Mouse (Mus musculus): ENCODE measurements around the gene Rp2. TPM values are rescaled to one million over a fixed set of nuclear protein-coding genes. Genes with fewer than 3 reads are reported as not detected.
"Not testable (repeated sequence)": the region's sequence is repeated elsewhere in the genome, so short reads cannot be mapped to it uniquely, and the experiment has no call there.

Rp2 gene
- total RNA-seq (2021) = 1 to 10 TPM; 7.3 to 9.2 TPM
- long read RNA-seq, experiment 1, full-length matches to known transcripts = 9 of 11 reads
- long read RNA-seq, experiment 1, partial matches to known transcripts = 0 of 11 reads
- long read RNA-seq, experiment 1, other reads (novel, unspliced or antisense) = 2 of 11 reads
- long read RNA-seq, experiment 2, full-length matches to known transcripts = 13 of 13 reads
- long read RNA-seq, experiment 2, partial matches to known transcripts = 0 of 13 reads
- long read RNA-seq, experiment 2, other reads (novel, unspliced or antisense) = 0 of 13 reads

DNA sequence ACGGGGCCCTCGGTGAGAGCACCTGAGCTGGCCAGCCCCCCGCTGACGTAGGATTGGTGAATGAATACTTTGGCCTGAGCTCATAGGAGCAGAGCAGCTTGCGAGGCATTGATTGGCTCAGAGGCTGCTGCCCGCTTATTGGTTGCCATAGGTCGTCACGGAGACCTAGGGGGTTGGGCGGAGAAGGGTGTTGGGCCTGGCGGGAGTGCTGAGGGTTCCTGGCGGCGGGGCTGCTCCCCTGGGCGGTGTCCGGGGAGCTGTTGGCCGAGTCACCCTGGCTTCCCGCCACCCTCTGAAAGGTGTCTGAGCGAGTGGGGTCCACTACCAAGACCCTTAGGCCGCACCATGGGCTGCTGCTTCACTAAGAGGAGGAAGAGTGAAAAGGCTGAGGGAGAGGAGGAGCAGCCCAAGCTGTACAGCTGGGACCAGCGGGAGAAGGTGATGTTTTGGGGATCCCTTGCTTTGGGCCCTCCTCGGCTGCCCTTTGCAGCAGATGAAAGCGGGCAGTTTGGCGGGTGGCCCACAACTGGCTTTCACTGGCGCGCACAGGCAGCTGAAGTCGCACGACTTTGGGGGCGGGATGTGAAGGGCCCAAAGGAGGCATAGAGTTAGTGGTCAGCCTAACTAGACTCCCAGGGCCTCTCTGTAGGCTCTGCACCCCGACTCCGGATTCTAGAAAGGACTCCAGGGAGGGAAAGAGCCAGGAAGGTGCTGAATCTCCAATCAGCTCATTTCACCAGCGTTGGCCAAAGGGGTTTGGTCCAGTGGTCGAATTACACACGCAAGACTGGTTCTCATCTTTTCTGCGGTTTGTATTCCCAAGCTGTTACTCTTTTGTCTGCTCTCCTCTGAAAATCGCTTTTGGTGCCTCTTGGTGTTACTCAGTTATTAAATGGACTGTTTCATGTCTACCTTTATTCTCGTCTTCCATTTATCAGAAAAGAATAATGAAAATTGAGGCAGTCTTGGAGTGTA is at the start of gene Rp2:
Gene Rp2 (plus strand): TSS at position 91 of the 975 bp plus-strand sequence.
- peak; percentile 61 for DNase-seq

DNA sequence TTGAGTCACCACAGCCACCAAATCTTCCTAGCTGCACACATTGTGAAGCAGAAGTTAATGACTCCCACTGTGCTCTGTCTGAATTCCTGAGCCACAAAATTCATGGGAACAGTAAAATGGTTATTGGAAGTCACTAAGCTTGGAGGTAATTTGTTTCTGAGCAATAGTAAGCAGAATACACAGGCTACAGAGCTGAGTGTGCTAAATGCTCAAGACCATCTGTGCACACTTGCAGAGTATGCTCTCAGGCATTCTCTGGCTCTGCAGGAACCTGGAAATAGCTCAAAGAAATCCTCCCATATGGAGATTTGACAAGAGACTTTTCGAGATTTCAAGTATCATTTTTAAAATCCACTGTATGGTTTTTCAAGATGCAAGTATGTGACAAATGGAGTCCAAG is 31.5 kb upstream of the Rp2 start:
- no peak for DNase-seq

DNA sequence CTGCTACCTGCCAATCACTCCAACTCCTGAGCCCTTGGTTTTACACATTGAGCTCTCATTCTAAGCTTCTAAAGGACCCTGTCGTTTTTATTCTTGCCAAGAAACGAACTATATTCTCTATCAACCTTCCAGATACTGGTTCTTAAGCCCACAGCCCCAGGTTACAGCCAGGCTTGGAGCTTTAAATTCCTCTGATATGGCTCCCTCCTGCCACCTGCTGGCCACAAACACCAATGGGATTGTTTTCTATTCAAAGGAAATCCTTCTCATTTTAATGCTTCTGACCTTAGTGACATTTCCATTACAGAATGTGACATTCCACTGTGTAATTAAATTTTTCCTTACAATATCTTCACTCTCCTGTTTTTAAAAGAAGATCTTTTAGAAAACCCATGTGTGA is 28.6 kb upstream of the Rp2 start:
- peak; percentile 45 for DNase-seq

DNA sequence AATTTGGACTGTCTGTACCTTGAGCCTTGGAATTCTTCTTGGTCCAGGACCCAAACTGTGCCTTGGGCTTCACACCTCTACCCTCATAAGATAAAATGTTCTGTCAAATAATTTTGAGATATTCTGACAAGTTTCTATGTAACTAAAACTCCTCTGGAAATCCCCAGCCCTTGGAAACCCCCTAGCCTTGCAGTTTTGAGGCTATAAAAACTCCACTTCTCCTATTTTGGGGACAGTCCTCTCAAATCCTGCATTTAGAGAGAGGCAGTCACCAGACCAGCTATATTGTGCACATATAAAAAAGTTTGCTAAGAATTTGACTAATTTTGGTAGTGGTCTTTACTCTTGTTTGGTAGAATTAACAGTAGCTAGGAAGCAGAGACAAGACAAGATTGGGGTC is 19.3 kb upstream of the Rp2 start:
- DNase-seq = no peak

DNA sequence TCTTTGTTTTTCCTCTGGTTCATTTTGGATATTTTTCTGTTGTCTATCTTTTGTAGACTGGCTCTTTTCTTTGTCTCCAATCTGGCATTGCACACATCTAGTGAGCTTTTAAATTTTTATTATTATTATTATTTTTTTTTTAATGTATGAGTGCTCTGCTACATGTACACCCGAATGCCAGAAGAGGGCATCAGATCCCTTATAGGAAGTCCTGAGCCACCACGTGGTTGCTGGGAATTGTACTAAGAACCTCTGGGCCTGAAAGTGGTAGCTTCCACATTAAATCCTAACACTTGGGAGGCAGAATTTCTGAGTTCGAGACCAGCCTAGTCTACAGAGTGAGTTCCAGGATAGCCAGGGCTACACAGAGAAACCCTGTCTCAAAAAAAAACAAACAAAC is 17.9 kb upstream of the Rp2 start:
- no peak for DNase-seq

DNA sequence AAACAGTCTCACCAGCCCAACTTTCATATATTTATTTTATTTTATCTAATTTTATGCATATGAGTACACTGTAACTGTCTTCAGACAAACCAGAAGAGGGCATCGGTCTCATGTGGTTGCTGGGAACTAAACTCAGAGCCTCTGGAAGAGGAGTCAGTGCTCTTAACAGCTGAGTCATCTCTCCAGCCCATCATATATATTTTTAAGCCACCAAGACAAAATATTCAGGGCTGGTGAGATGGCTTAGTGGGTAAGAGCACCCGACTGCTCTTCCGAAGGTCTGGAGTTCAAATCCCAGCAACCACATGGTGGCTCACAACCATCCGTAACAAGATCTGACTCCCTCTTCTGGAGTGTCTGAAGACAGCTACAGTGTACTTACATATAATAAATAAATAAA is 14.0 kb upstream of the Rp2 start:
- not testable (repeated sequence) for DNase-seq

DNA sequence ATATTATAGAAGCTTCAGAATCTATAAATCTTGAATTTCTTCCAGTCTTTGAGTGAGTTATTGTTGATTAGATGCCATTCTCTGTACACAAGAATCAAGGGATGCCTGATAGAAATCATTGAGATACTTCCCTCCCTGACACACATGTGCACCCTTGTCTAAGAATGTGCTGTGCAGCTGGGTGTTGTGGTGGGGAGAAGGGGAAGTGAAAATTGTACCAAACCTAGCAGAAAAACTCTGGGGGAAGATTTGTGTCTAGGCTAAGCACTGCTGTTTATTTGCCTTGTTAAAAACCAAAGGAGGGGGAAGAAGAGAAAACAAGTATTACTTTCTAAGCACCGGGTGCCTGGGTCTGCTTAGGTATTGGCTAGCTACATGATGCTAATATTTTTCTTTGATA is 9.0 kb upstream of the Rp2 start:
- no peak for DNase-seq

DNA sequence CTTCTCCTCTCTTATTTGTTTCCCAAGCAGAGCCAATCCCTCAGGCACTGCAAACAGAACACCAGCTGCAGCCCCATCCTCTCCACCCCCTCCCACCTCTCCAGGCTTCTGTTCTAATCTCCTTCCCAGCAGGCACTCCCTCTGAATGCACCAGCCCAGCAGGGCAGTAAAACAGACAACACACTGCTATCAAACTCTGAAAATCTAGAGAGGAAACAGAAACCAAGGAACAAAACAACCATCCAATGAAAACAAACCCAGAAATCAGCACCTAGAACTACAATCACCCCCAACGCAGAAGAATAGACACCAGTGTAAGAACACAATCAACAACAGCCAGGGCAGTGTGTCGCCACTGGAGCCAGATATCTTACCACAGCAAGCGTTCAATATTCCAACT is 8.0 kb upstream of the Rp2 start:
- no peak for DNase-seq

DNA sequence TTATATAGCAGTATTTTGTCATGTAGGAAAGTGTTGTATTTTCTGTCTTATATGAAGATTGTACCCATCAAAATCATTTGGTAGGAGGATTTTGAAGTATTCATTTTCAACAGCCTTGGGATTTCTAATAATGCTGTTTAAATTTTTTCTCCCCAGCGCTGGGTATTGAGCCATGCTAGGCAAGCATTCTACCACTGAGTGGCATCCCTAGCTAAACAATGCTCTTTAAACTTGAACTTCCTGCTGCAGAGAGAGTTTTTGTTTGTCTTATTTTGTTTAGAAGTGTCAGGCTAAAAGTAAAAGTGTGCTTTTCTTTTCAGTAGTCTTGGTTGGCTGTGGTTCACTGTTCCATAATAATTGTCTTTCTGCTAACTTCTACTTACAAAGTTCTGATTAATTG is 1.8 kb downstream of the Rp2 start:
- DNase-seq = no peak

DNA sequence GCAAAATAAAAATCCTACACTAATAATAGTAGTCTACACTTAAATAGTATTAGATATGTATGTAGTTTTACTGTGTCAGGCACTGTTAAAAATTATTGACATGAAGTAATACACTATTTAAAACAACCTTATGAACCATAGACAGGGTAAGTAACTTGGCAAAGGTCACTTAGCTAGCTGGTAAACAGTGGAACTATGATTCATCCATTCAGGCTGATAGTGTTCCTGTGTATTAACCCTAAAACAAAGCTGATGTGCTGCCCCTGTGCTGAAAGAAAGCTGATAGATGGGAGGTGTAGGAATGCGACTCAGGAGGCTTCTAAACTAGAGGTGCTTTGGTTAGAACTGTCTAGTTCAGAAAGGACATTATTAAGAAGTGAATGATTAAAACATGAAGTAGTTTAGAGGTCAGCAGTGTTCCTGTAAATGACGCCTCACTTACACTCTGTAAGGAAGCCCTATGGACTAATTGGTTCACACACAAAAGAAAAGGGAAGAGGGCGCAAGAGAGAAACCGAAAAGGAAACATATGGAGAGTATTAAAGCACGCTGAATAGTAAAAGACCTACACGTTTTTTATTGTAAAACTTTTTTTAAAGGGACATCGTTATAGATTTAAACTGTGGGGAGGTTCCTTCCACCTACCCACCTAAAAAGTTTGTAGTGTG is 15.2 kb downstream of the Rp2 start:
- no peak for DNase-seq

DNA sequence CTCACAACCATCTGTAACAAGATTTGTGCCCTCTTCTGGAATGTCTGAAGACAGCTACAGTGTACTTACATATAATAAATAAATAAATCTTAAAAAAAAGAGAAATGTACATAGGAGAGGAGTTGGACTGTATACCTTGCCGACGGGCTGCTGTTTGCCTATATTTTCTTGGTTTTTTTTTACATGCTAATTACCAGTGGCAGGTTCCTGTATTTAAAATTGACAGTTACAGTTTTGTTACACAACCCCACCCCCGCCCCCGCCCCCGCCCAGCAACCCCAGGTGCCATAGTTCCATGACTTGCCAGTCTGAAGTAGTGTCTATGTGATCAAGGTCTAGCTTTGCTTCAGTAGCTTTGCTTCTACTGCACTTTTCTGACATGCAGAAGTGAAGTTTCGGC is 18.0 kb downstream of the Rp2 start:
- no peak for DNase-seq

DNA sequence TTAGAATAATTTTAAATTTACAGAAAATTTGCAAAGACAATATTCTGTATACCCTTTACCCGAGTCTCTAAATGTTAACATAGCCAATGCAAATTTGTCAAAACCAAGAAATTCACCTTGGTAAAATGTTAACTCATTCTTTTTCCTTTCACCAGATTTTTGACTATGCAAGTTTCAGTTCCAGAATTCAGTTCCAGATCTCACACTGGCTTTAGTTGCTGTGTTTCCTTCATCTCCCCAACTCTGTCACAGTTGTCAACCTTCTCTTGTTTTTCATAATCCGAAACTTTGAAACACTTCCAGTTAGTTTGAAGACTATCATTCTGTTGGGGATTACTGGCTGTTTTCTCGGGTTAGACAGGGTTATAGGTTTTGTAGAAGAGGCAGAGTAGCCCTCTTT is 22.7 kb downstream of the Rp2 start:
- no peak for DNase-seq

DNA sequence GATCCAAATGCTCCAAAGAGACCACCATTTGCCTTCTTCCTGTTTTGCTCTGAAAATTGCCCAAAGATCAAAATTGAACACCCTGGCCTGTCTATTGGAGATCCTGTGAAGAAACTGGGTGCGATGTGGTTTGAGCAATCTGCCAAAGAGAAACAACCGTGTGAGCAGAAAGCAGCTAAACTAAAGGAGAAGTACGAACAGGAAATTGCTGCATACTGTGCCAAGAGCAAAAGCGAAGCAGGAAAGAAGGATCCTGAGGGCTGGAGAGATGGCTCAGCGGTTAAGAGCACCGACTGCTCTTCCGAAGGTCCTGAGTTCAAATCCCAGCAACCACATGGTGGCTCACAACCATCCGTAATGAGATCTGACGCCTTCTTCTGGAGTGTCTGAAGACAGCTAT is 27.7 kb downstream of the Rp2 start:
- DNase-seq = not testable (repeated sequence)

DNA sequence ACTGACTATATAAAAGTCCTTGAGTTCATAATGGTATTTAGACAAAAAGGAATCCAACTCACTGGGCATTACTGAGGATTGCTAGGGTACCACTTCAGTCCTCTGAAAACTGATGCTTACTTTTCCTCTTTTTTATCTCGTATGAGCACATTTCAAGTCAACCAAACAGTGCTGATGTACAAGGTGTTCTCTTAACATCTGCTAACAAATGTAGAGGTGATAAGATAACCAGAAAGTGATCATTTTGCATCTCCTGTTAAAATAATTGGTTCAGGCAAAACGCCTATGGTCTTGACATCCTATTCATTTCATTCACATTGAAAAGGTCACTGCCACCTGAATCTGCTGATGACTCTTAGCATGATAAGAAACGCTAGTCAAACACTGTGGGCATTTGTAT is 28.7 kb downstream of the Rp2 start:
- no peak for DNase-seq

DNA sequence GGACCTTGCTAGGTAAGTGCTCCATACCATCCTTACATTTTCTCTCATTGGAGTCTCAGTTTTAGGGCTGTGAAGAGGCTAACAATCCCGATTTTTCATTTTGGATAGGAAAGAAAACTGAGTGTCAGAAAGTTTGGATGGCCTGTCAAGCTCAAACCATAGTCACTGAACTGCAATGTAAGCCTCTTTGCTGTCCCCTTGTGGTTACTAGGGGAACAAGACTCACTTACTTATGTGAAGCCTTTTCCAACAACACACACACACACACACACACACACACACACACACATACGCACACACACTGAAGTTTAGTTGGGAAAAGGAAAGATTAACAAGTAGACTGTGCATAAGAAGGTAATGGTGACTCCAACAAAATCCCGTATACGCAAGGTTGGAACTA is 39.8 kb downstream of the Rp2 start:
- DNase-seq = no peak

DNA sequence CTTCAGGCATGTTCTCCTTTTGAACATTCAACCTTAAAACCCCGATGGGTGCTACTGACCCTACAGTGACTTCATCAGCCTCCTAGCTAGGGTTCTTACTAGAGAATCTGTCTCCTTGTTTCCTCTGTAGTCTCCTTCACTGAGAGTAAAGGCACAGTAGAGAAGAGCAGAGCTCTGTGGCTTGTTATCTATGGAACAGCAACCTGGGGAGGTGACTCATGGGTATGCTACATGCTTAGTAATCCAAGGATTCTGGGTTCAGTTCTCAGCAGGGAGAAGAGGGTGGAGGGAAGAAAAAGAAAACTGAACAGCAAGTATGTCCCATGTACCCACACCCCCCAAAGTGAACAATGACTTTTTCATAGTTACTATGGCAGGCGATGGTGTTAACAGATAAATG is 42.6 kb downstream of the Rp2 start:
- no peak for DNase-seq

DNA sequence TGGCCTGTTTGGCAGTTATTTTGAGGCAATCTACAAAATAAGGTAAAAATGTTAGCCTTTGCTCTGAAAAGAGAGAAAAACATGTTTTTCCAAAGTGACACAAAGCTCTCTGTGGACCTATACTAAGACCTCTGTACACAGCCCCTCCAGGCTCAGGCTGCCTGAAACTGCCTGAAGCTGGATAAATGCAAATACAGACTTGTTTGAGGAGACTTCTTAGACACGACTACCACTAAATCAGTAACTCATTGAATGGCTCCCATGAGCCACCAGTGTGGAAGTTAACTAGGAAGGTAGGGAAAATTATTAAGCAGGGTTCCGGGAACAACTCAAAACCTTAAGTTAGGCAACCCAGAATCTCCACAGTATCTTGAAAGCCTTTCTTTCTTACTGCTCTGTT is 43.4 kb downstream of the Rp2 start:
- DNase-seq = no peak

DNA sequence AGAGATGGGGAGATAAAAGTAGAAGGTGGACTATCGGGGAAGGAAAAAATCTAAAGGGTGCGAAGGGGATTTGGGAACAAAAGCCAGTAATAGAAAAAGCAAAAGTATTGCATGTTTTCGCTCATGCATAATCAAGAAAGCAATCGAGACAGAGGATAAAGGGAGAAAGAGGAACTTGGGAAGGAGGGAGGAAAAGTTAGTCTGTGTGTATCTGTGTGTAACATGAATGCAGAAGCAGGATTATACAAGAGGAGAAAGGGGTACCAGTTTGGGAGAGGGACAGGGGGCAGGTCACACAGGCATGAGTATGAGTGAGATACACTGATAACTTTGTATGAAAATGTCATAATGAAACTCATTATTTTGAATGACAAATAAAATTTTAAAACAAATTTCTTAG is 47.1 kb downstream of the Rp2 start:
- DNase-seq = no peak

DNA sequence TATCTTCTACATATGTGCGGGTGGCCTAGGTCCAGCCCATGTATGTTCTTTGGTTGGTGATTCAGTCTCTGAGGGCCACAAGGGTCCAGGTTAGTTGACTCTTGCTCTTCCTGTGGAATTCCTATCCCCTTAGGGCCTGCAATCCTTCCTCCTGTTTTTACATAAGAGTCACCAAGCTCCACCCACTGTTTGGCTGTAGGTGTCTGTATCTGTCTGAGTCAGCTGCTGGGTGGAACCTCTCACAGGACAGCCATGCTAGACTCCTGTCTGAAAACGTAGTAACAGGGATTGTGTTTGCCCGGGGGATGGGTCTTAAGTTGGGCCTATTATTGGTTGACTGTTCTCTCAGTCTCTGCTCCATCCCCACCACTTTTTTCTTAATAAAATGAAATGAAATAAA is 47.9 kb downstream of the Rp2 start:
- no peak for DNase-seq

DNA sequence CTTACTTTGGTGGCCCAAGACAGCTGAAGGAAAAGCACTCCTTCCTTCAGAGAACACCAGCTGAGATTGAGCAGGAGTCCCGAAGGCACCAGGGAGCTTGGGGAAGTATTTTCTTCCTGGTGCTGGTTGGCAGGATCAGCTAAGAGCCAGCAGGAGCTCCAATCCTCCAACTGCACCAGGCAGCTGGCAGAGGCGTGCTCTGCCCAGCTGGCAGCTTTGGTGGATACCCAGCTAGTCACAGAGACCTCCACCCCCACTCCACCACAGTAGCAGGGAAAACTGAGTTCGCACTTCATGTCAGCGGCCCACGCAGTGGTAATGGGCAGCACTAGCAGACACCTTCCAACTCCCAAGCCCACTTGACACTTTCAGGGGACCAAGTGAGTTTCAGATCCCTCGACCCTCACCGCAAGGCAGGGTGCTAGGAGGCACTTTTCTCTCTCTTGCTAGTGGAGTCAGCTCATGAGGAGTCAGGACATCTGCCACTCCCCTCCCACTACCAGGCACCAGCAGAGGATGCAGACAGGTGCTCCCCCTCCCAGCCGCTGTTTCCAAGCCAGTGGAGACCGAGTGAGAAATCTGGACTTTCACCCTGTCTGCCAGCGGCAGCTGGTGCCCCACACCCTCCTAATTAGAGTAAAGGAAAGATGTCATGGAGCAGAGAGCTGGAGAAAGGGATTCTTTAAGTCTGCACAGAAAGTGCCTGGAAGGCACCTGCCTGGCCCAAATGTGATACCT is 50.8 kb downstream of the Rp2 start:
- peak; percentile 3 for DNase-seq

DNA sequence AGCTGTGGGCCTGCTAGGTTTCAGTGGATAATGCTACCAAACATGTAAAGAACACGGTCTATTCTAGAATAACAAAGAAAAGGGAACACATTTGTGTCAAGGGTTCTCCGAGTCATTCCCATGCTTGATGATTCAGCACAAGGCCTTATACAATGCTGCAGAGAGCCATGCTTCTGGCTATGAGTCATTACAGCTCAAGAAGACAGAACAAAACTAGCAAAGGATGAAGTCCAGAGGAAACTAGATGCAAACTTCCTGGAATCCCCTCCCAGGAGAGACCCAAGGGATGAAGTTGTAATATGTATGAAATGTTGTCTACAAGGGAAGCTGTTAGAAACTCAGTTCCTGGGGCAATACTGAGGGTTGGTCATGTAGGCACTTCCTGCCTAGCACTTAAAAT is 54.2 kb downstream of the Rp2 start:
- DNase-seq = no peak

DNA sequence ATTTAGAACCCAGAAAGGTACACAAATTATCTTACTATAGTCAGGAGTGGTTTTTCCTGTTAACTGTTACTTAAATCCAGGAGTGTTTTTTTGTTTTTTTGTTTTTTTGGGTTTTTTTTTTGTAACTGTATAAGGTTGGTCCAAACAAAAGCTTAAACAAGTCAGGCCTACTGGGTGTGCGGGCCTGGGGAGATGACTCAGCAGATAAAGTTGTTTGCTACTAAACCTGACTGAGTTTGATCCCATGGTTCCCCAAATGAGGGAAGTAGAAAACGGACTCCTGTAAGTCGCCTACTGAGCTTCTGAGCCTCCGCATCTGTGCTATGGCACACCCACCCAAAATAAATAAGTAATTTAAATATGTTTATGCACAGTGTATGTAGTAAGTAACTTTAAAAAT is 55.3 kb downstream of the Rp2 start:
- no peak for DNase-seq

All from gastrocnemius, postnatal 10 days (tissue).